Mouse (Mus musculus): Measurements from ENCODE around the gene Dis3. TPM values are rescaled to one million over a fixed set of nuclear protein-coding genes. Genes with fewer than 3 reads are reported as not detected.

Dis3 gene
- total and polyA plus RNA-seq, 3 experiments: 33.9 to 92.6 (median 69.4) TPM

GRCm38 (mm10) chr14:99129050-99129449 lies 29.5 kb upstream of the Dis3 start:
- Histone ChIP-seq H3K27ac (ENCODE audit: insufficient read depth, low read depth) (no peak overlapping the region), H3K4me3 (replicated peaks in 1 of 3; ENCODE audit: low read depth in 2 of 3, low read length in 2 of 3, poor library complexity in 1 of 3) (no peak overlapping the region), H3K9me3 (replicated peaks; ENCODE audit: low read length) (no peaks in the 10 kb centered on the region), H3K79me2 (replicated peaks; ENCODE audit: control insufficient read depth, extremely low read depth, insufficient read depth, poor library complexity, severe bottlenecking) (no peaks in the 10 kb centered on the region), H3K9ac (ENCODE audit: insufficient read depth, low read depth) (no peak overlapping the region), H3K36me3 (replicated peaks in 1 of 2; ENCODE audit: control insufficient read depth in 1 of 2, insufficient read depth in 1 of 2, low read length in 1 of 2) (peaks cover 15 to 50% of the 10 kb centered on the region in 2 experiments), H3K27me3 (replicated peaks) (no peaks in the 10 kb centered on the region), H3K4me2 (ENCODE audit: insufficient read depth, low read depth, poor library complexity, severe bottlenecking) (no peak overlapping the region), H3K4me1 (ENCODE audit: control insufficient read depth in 1 of 2, insufficient read depth in 2 of 2) (peaks cover 0 to 10% of the 10 kb centered on the region in 2 experiments; a peak in 3 of 4 replicates)
- in situ Hi-C loops (cut with MboI; ENCODE audit: low pct_ligation_motif_present, low pct_unique_long_range_greater_than_20kb, low sequenced_read_pairs): loop anchor here (25.0 kb wide), 1 partner anchor 508 kb away; no protein-coding TSS in a partner anchor
- DNase-seq (ENCODE audit: extremely low read depth): no peak
- TF ChIP-seq USF1 (IDR thresholded peaks at IDR 0.05; ENCODE audit: low read depth, low read length) (no peak), SIN3A (IDR thresholded peaks at IDR 0.05; ENCODE audit: low read length) (no peak), CHD1 (IDR thresholded peaks at IDR 0.05; ENCODE audit: low read depth, low read length) (no peak), CTCF (conservative IDR thresholded peaks at IDR 0.05 in 1 of 2, IDR thresholded peaks at IDR 0.05 in 1 of 2; ENCODE audit: low read depth in 2 of 2, low read length in 2 of 2) (no peak), ZC3H11A (IDR thresholded peaks at IDR 0.05; ENCODE audit: low read depth, low read length) (no peak), ETS1 (conservative IDR thresholded peaks at IDR 0.05; ENCODE audit: low read depth, low read length) (no peak), TCF12 (IDR thresholded peaks at IDR 0.05; ENCODE audit: low read depth, low read length) (no peak), USF2 (conservative IDR thresholded peaks at IDR 0.05; ENCODE audit: low read depth, low read length) (no peak), KAT2A (IDR thresholded peaks at IDR 0.05; ENCODE audit: insufficient replicate concordance, low read length) (no peak), BHLHE40 (IDR thresholded peaks at IDR 0.05; ENCODE audit: low read depth, low read length) (no peak), MAZ (IDR thresholded peaks at IDR 0.05; ENCODE audit: low read depth, low read length) (no peak)
- dilution Hi-C loops (cut with MboI; ENCODE audit: extremely low pct_ligation_motif_present, extremely low pct_unique_long_range_greater_than_20kb, low sequenced_read_pairs): no loop called here

DNA sequence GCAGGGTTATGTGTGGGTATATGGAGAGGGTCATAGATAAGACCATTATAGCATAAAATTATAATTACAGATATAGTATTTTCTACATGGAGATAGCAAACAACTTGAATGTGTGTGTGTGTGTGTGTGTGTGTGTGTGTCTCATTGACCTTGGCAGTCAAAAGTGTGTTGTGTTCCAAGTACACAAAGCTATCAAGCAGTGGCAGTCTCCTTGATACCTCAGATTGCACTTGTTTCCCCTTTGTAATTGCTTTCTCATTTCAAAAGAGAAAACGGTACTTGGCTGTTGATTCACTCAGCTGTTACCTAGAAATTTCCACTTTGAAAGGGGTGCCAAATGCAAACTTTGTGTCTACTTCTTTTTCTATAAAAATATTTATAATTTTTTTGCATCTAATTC lies 27.9 kb upstream of the Dis3 start:
- H3K79me2 ChIP-seq (replicated peaks; ENCODE audit: control insufficient read depth, extremely low read depth, insufficient read depth, poor library complexity, severe bottlenecking): no peaks in the 10 kb centered on the region
- no peak for DNase-seq (ENCODE audit: extremely low read depth)
- H3K4me3 ChIP-seq (replicated peaks in 1 of 3; ENCODE audit: low read depth in 2 of 3, low read length in 2 of 3, poor library complexity in 1 of 3): no peak overlapping the region
- no peak overlapping the region for H3K27ac ChIP-seq (ENCODE audit: insufficient read depth, low read depth)
- dilution Hi-C loops (cut with MboI; ENCODE audit: extremely low pct_ligation_motif_present, extremely low pct_unique_long_range_greater_than_20kb, low sequenced_read_pairs) (no loop called here), in situ Hi-C loops (cut with MboI; ENCODE audit: low pct_ligation_motif_present, low pct_unique_long_range_greater_than_20kb, low sequenced_read_pairs) (loop anchor here (25.0 kb wide), 1 partner anchor 510 kb away; no protein-coding TSS in a partner anchor)
- no peak overlapping the region for H3K9ac ChIP-seq (ENCODE audit: insufficient read depth, low read depth)
- TF ChIP-seq MYC (IDR thresholded peaks at IDR 0.05; ENCODE audit: low read depth, low read length) (no peak), IRF4 (IDR thresholded peaks at IDR 0.05; ENCODE audit: low read depth, low read length) (no peak), MAX (IDR thresholded peaks at IDR 0.05; ENCODE audit: low read length) (no peak), USF1 (IDR thresholded peaks at IDR 0.05; ENCODE audit: low read depth, low read length) (no peak), TCF12 (IDR thresholded peaks at IDR 0.05; ENCODE audit: low read depth, low read length) (no peak), MAFK (IDR thresholded peaks at IDR 0.05; ENCODE audit: insufficient replicate concordance, low read length) (no peak), RCOR1 (conservative IDR thresholded peaks at IDR 0.05; ENCODE audit: low read depth, low read length) (no peak), ETS1 (conservative IDR thresholded peaks at IDR 0.05; ENCODE audit: low read depth, low read length) (no peak), MAZ (IDR thresholded peaks at IDR 0.05; ENCODE audit: low read depth, low read length) (no peak), ZC3H11A (IDR thresholded peaks at IDR 0.05; ENCODE audit: low read depth, low read length) (no peak), TBP (conservative IDR thresholded peaks at IDR 0.05; ENCODE audit: low read depth, low read length) (no peak)
- no peaks in the 10 kb centered on the region for H3K9me3 ChIP-seq (replicated peaks; ENCODE audit: low read length)
- H3K36me3 ChIP-seq (replicated peaks in 1 of 2; ENCODE audit: control insufficient read depth in 1 of 2, insufficient read depth in 1 of 2, low read length in 1 of 2): peaks cover 15 to 49% of the 10 kb centered on the region in 2 experiments
- no peak overlapping the region for H3K4me2 ChIP-seq (ENCODE audit: insufficient read depth, low read depth, poor library complexity, severe bottlenecking)
- no peaks in the 10 kb centered on the region for H3K27me3 ChIP-seq (replicated peaks)
- H3K4me1 ChIP-seq (ENCODE audit: control insufficient read depth in 1 of 2, insufficient read depth in 2 of 2): peaks cover 0 to 10% of the 10 kb centered on the region in 2 experiments; a peak in 3 of 4 replicates
